In the genomic region with DNA sequence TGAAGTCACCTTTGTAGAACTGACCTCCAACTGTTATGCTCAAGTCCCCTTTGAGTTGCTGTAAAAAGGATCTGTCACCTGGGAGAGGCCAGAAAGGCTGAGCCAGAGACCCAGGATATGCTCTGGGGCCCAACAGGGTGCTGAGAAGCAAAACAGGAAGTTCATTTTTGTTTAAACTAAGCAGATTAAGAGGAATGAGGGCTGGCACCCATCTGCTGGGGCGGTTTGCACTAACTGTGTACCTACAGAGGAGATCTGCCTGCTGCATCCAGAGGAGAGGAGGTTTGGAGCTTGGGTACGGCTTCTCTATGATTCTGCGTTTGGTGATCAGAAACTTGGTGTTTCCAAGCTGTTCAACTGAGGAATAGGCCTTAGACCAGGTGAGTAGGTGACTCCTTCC, we compare ENCODE assay signal across 21 mouse cellular contexts. TPM values are rescaled to one million over a fixed set of nuclear protein-coding genes. Genes with fewer than 3 reads are reported as not detected.
DNase-seq lines count a peak whose midpoint lies in the region; ATAC-seq and TF ChIP-seq lines count a peak whose summit lies in the region.
"Had no signal": no experiment of that assay in that cellular context is flagged by ENCODE, and none has a peak within 500 bp of the region (broad histone marks: within the 10 kb centered on the region; RNA-seq: fewer than 3 reads in every experiment).

No protein-coding gene starts in this region.

- H3K79me2 ChIP-seq in CH12.LX (replicated peaks; ENCODE audit: control insufficient read depth, extremely low read depth, insufficient read depth, poor library complexity, severe bottlenecking) = no peaks in the 10 kb centered on the region

- H3K9me3 ChIP-seq in CH12.LX (replicated peaks; ENCODE audit: low read length) = no peaks in the 10 kb centered on the region
- H3K9me3 ChIP-seq: embryonic facial prominence, embryonic 13.5 days; limb, embryonic 13.5 days; megakaryocyte, embryonic 14.5 days had no signal

- in situ Hi-C loops in CH12.LX (cut with MboI; ENCODE audit: low pct_ligation_motif_present, low pct_unique_long_range_greater_than_20kb, low sequenced_read_pairs) = loop anchor here (5.0 kb wide), 1 partner anchor 43 kb away; no protein-coding TSS in a partner anchor

- no peaks in the 10 kb centered on the region for H3K27me3 ChIP-seq in testis, adult 2 months (ENCODE audit: control insufficient read depth, insufficient read depth, low read length)
- no peaks in the 10 kb centered on the region for H3K27me3 ChIP-seq in CH12.LX (replicated peaks)

- dilution Hi-C loops in CH12.LX (cut with MboI; ENCODE audit: extremely low pct_ligation_motif_present, extremely low pct_unique_long_range_greater_than_20kb, low sequenced_read_pairs) = no loop called here

- 0 out of 2 replicates have a peak, but pooled peaks have one; percentile 29 for ATAC-seq in megakaryocyte progenitor cell, adult 5-6 weeks (replicated peaks; ENCODE audit: poor library complexity)
- ATAC-seq: forebrain, embryonic 14.5 days; midbrain, embryonic 16.5 days had no signal

- no peak for TF ChIP-seq POLR2A in testis, adult 2 months (IDR thresholded peaks at IDR 0.05; ENCODE audit: control insufficient read depth, low read depth, low read length)
- no peak for TF ChIP-seq POLR2A in CH12.LX (IDR thresholded peaks at IDR 0.05; ENCODE audit: low read depth, low read length)

- no peak for TF ChIP-seq RAD21 in CH12.LX (IDR thresholded peaks at IDR 0.05; ENCODE audit: low read depth, low read length)

- H3K4me1 ChIP-seq in testis, adult 2 months (ENCODE audit: control insufficient read depth, insufficient read depth, low read length) = peaks cover 5% of the 10 kb centered on the region
- peaks cover 4 to 43% of the 10 kb centered on the region in 2 experiments for H3K4me1 ChIP-seq in CH12.LX (ENCODE audit: control insufficient read depth in 1 of 2, insufficient read depth in 2 of 2)
- H3K4me1 ChIP-seq: embryonic facial prominence, embryonic 13.5 days; limb, embryonic 13.5 days had no signal

- peak overlapping the region; percentile 19 for H3K4me3 ChIP-seq in testis, adult 2 months (ENCODE audit: control insufficient read depth, low read depth, low read length)
- H3K4me3 ChIP-seq in CH12.LX (replicated peaks in 1 of 3; ENCODE audit: low read depth in 2 of 3, low read length in 2 of 3, poor library complexity in 1 of 3) = peak overlapping the region in 1 of 3 experiments; percentile 36
- H3K4me3 ChIP-seq: embryonic facial prominence, embryonic 13.5 days; limb, embryonic 13.5 days; megakaryocyte, embryonic 14.5 days had no signal

- no peaks in the 10 kb centered on the region for H3K36me3 ChIP-seq in testis, adult 2 months (ENCODE audit: control insufficient read depth, insufficient read depth, low read length)
- H3K36me3 ChIP-seq in CH12.LX (replicated peaks in 1 of 2; ENCODE audit: control insufficient read depth in 1 of 2, insufficient read depth in 1 of 2, low read length in 1 of 2) = no peaks in the 10 kb centered on the region
- H3K36me3 ChIP-seq: embryonic facial prominence, embryonic 13.5 days; limb, embryonic 13.5 days had no signal

- no peak for TF ChIP-seq EP300 in CH12.LX (IDR thresholded peaks at IDR 0.05; ENCODE audit: low read length)

- no peak overlapping the region for H3K4me2 ChIP-seq in CH12.LX (ENCODE audit: insufficient read depth, low read depth, poor library complexity, severe bottlenecking)
- H3K4me2 ChIP-seq: embryonic facial prominence, embryonic 13.5 days; limb, embryonic 13.5 days had no signal

- H3K27ac ChIP-seq in testis, adult 2 months (ENCODE audit: control insufficient read depth, insufficient read depth, low read depth, low read length) = no peak overlapping the region
- H3K27ac ChIP-seq in CH12.LX (ENCODE audit: insufficient read depth, low read depth) = no peak overlapping the region
- H3K27ac ChIP-seq: embryonic facial prominence, embryonic 13.5 days; limb, embryonic 13.5 days; liver, embryonic 14.5 days had no signal

- H3K9ac ChIP-seq in CH12.LX (ENCODE audit: insufficient read depth, low read depth) = no peak overlapping the region
- H3K9ac ChIP-seq: embryonic facial prominence, embryonic 13.5 days; limb, embryonic 13.5 days; liver, embryonic 14.5 days had no signal

- no peak for TF ChIP-seq CTCF in testis, adult 2 months (IDR thresholded peaks at IDR 0.05; ENCODE audit: control insufficient read depth, insufficient read depth, insufficient replicate concordance, low read depth, low read length)
- no peak for TF ChIP-seq CTCF in CH12.LX (conservative IDR thresholded peaks at IDR 0.05 in 1 of 2, IDR thresholded peaks at IDR 0.05 in 1 of 2; ENCODE audit: low read depth in 2 of 2, low read length in 2 of 2)

- no peak for DNase-seq in testis, postnatal 14 days (ENCODE audit: low spot score)
- DNase-seq in CH12.LX (ENCODE audit: extremely low read depth) = peak; percentile 14
- peak; percentile 69 for DNase-seq in thymus, postnatal 4 days
- DNase-seq in kidney, postnatal 14 days = no peak
- no peak for DNase-seq in left cerebral cortex, postnatal 25 days (ENCODE audit: low spot score in 2 of 2)
- DNase-seq: adrenal gland, adult 8-10 months; cerebellum, postnatal 14 days; gastrocnemius, postnatal 14 days; kidney, adult 2 months; kidney, postnatal 25 days; layer of hippocampus, adult 9-11 months had no signal

- intact Hi-C loops in left cerebral cortex, postnatal 25 days (cut with DNase I) = no loop called here

TF ChIP-seq in CH12.LX, 34 proteins besides CTCF, POLR2A, EP300 and RAD21:
- TF ChIP-seq ZMIZ1 (IDR thresholded peaks at IDR 0.05; ENCODE audit: low read depth, low read length) = no peak
- TF ChIP-seq SIN3A (IDR thresholded peaks at IDR 0.05; ENCODE audit: low read length) = no peak
- no peak for TF ChIP-seq ETS1 (conservative IDR thresholded peaks at IDR 0.05; ENCODE audit: low read depth, low read length)
- no peak for TF ChIP-seq ZC3H11A (IDR thresholded peaks at IDR 0.05; ENCODE audit: low read depth, low read length)
- TF ChIP-seq ZKSCAN1 (IDR thresholded peaks at IDR 0.05; ENCODE audit: borderline replicate concordance, low read depth, low read length) = no peak
- no peak for TF ChIP-seq MAX (IDR thresholded peaks at IDR 0.05; ENCODE audit: low read length)
- no peak for TF ChIP-seq SMC3 (IDR thresholded peaks at IDR 0.05; ENCODE audit: low read depth, low read length)
- no peak for TF ChIP-seq RCOR1 (conservative IDR thresholded peaks at IDR 0.05; ENCODE audit: low read depth, low read length)
- TF ChIP-seq POLR2AphosphoS2 (IDR thresholded peaks at IDR 0.05; ENCODE audit: low read depth, low read length) = no peak
- TF ChIP-seq USF2 (conservative IDR thresholded peaks at IDR 0.05; ENCODE audit: low read depth, low read length) = no peak
- TF ChIP-seq TBP (conservative IDR thresholded peaks at IDR 0.05; ENCODE audit: low read depth, low read length) = no peak
- TF ChIP-seq UBTF (IDR thresholded peaks at IDR 0.05; ENCODE audit: low read depth, low read length) = no peak
- TF ChIP-seq MYC (IDR thresholded peaks at IDR 0.05; ENCODE audit: low read depth, low read length) = no peak

RNA-seq across cellular contexts. Expression of gene Galnt9, which starts 29.5 kb away (rescaled TPM):
- 0.60 and 0.69 TPM in 2 replicates for polyA plus RNA-seq in testis, adult 2 months (2012; rRNA removed)
- not detected in 2 replicates for total RNA-seq in CH12.LX (2012; rRNA removed)
- total RNA-seq in CH12.LX (2014; rRNA removed) = not detected in 2 replicates
- polyA plus RNA-seq in CH12.LX (2012; ENCODE audit: insufficient read length, low read depth) = not detected in 2 replicates
- total RNA-seq in megakaryocyte progenitor cell, adult 5-6 weeks (2015) = 0.39 TPM in 1 of 2 replicates, not detected in the other
- total RNA-seq in megakaryocyte progenitor cell, adult 5-6 weeks (2017) = 0.12 TPM in 1 of 2 replicates, not detected in the other
- total RNA-seq in left cerebral cortex, postnatal 25 days (2021) = 100 to 1,000 TPM in 1 of 2 experiments, 10 to 100 TPM in 1; 90.0 to 123 TPM
- total RNA-seq: gastrocnemius, postnatal 14 days; heart, adult 8-10 months; hematopoietic stem cell, adult 5-6 weeks had no signal

Comparison
In these comparisons a context has a peak if more than half of its experiments do, and no peak if none do; other contexts are left out.
1. DNase-seq: peak in CH12.LX (single experiment) and thymus, postnatal 4 days (single experiment); none in testis, postnatal 14 days (single experiment), kidney, postnatal 14 days (single experiment) and left cerebral cortex, postnatal 25 days (0 of 2).
2. RNA of gene Galnt9, which starts 29.5 kb away (total RNA-seq): 90.0 to 123 TPM in left cerebral cortex, postnatal 25 days; 0.12 to 0.39 TPM in megakaryocyte progenitor cell, adult 5-6 weeks and not detected in CH12.LX; every median in the first group is over 10 times any median in the second.